Mouse (Mus musculus): ENCODE measurements around the gene Cux2. TPM values are rescaled to one million over a fixed set of nuclear protein-coding genes. Genes with fewer than 3 reads are reported as not detected.

Gene Cux2
- total RNA-seq, 2 experiments from 2014 or later = 24.8 to 27.0 TPM

DNA sequence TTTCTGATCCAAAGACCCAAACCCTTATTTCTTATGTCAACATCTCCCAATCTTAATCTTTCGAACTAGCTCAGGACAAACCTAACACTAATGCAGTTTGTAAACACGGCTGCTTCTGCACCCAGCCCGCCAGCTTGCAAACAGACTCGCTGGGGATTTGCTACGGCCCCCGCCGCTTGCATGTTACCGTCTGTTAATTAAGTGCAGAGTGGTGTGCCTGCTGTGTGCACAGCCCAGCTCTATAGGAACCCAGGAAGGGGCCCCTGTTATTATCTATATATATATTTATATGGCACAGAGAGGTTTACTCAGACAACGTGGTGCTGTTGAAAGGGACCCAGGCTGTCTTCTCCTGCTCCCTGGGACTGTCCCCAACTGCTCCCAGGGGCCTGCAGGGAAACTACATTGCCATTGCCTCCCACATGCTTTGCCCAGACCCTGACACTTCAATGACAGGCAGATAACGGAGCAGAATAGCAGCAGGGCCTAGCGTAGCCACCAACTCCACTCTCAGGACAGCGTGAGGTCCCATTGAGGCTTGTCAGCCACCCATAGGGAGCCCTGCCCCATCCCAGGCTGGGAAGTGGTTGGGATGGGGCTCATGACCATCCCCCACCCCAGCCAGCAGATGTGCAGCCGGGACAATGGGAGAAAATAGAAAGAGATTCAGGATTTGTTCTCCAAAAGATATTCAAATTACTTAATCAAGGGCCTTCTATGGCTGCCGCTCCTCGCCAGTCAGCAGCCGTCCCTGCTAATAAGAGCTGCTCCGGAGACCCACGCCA, 111.6 kb downstream of the Cux2 start:
- DNase-seq = no peak
- intact Hi-C loops (cut with DNase I) = no loop called here

DNA sequence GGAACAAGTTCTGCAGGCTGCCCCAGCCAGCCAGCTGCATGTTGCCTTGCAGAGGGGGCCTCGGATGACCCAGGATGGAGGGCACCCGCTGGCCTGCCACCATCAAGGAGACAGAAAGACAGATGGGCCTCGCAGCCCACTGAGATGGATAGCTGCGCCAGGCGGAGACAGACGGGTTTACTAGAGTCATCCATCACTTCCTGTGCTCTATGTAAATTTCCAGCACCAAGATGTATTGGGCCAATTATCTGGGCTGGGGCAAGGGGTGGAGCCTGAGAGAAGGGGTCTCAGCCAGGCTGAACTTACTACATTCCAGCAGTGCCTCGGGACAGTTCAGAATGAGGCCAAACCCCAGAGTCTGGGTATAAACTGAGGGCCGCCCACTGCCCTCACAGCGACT, 119.6 kb downstream of the Cux2 start:
- no peak for DNase-seq
- intact Hi-C loops (cut with DNase I) = no loop called here

DNA sequence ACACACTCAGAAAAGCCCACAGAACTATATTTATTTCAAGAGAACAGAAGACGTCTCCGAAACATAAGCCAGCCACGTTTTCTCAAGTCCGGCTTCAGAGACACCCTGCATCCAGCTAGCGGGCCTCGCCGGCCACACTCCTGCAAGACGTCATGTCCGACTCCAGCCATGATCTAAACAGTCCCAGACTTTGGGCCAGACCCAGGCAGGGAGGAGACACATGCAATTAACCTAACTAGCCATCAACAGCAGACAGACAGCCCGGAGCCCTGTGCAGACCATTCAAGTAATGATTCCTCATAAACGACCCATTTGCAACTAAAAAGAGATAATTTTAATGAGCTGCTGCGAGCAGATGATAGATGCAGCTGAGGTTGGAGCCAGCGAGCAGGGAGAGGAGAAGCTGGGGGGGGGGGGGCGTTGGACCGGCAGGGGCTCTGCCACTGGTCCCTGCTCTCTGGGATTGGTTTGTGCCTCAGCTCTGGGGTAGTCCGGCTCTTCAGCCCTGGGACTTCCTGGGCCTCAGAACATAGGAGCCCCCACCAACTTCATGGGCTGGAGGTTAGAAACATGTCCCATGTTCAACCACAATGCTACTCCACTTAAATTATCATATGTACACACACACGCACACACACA, 121.4 kb downstream of the Cux2 start:
- intact Hi-C loops (cut with DNase I) = no loop called here
- DNase-seq = no peak

DNA sequence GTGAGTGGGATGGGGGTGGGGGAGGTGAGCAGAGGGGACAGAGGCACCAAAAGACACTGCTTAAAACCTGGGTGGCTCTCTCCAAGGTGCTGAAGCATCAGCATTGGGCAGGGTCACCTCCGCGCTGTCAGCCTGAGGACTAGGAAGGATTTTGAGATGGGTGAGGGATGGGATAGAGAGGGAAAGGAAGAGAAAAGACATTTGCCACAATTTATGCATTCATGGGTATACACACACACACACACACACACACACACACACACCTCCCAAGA, 123.4 kb downstream of the Cux2 start:
- peak in 1 of 2 experiments; percentile 25 for DNase-seq
- intact Hi-C loops (cut with DNase I) = no loop called here

DNA sequence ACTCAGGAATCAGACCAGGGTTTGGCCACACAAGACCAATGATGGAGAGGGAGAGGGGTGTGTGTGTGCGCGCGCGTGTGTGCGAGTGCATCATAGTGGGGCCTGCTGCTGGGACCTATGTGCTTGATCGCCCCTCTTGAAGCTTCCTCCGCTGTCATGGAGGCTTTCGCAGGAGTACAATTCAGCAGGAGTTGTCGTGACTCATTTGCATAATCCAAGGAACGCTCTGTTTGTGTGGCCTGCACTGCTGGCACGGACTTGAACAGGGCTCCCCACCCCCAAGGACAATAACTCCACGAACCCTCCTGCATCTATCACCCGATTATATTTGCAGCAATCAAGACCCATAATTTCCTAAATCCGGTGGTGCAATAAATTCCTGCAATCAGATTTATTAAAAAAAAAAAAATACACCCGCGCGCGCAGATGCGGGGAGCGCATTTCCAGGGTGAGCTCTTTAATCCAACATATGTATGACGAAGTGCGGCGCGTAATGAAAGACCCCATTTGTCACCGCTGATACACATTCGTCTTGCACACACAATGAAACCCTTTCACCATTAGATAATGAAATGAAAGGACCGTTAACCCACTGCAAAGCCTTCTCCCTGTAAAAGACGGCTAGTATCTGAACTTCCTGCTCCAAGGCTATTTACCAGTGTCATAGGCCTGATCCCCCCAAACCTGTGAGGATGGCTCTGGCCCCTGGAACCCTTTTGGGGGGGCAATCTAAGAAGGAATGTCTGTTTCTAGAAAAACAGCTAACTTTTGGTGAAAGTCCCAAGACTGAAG, 124.0 kb downstream of the Cux2 start:
- intact Hi-C loops (cut with DNase I) = no loop called here
- DNase-seq = no peak

DNA sequence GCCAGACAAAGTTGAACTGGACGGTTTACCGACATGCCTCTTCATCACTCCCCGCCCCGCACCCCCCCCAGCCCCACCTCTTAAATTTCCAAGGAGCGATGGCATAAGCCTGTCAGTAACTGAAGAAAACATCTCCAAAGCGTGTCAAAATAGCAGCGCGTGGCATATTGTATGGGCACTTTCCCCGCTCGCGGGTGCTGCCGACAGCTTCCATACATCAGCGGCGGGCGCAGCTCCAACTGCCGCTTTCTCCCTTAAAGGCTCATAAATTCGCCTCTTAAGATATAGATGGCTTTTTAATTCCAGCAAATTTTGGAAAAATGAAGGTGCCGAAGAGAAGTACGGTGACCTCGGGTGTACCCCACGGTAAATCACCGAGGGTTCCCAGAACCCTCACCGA, 124.6 kb downstream of the Cux2 start:
- DNase-seq = no peak
- intact Hi-C loops (cut with DNase I) = no loop called here

DNA sequence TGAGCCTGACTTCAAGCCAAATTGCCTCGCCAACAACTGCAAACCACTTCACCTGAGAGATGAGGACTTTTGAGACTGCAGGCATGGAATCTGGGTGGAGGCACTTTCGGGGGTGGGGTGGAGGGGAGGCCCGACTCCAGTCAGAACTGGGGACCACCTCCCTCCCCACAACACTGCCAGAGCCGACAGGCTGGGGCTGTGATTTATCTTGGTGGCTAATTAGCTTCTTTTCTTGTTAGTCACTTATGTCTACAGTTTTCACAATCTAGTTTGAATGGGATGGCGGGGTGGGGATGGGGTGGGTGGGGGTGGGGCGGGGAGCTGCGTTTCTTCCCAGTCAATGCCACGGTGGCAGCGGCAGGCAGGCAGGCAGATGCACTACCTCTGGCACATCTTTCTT, 125.5 kb downstream of the Cux2 start:
- intact Hi-C loops (cut with DNase I) = no loop called here
- no peak for DNase-seq

DNA sequence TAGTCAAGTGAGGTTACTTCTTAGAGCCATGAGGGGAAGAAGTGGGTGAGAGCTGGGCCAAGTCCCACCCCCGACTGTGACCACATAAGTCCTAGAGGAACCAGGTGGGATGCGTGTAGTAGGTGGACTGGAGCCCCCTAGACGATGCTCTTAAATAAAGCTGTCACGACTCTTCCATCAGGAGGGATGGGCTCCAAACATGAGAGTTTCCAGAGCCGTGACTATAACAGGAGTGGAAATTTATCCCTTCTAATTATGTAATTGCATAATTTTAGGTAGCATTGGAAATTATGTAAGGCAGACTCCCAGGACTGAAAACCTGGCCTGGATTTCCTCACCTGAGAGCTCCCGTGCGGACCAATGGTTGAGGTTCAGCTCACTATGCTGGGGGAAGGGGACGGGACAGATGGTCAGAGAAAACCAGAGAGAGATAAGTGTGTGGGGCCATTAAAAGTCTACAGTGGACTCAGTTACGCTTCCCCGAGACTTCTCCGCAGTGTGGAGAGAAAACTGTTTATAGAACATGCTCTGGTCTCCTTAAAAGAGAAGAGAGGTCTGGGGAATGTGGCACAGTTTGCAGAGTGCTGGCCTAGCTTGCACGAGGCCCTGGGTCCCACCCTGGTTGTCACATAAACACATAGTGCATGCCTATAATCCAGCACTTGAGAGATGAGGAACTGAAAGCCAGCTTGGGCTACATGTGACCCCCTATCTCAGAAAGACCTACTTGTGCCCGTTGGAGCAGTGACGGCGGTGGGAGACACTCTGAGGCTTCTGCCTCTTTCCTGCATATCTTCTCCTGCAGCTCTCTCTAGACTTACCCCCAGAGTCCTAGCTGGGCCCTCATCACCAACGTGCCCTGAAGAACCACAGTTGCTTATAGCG, 126.7 kb downstream of the Cux2 start:
- intact Hi-C loops (cut with DNase I) = no loop called here

DNA sequence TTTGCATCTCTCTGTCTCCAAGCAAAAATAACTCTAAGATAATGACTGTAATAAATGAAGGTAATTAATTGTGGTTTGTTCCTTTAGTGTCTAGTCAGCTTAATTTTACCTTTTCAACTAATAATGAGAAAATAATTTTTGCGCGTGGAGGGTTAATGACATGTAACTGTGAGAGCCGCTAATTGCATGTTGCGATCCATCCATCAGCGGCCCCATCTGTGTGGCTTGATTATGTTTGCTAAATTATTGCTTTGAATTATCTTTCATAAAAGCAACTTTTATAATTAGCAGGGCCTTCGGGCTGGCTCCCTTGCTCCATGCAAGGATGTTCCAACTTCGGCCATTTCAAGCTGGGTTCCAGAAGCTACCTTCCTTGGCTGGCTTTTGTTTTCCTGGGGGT, 130.7 kb downstream of the Cux2 start:
- intact Hi-C loops (cut with DNase I) = no loop called here
- no peak for DNase-seq

More for the DNA sequence above, 126.7 kb downstream of the Cux2 start:
- no peak for DNase-seq

DNA sequence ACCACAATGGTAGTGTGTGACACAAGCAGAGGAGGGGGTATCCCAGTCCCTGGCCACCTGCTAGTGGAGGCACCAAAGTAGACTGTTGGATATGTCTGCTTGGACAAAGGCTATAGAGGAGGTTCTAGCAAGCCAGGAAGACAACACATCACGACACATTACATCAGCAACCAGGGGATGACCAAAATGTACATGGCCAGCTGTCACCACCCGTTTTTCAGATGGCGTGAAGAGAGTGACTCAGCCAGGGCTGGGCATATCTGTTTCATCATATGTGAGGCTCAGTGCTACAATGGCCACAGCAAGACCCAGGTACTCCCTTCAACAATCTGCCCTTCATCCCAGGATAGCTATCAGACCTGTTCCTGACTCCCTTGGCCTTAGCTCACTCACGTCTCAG, 133.1 kb downstream of the Cux2 start:
- no peak for DNase-seq
- intact Hi-C loops (cut with DNase I) = no loop called here

DNA sequence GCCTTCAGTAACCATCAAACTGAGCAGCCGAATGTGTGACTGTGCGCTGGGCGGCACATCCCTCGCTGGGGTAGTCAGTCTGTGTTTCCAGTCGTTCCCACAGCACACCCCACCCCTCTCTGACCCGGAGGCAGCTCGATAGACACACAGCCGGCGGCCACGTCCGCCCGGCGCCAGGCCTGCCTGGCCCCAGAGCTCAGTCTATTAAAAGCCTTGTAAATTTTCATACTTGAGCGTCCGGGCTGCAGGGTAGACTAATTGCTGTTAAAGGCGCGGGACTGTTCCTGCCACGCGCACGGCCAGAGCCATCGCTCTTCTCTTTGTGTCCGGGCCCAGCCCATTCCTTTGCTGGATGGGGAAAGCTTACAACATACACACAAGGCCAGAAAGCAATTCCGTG, 135.9 kb downstream of the Cux2 start:
- intact Hi-C loops (cut with DNase I) = no loop called here
- no peak for DNase-seq

DNA sequence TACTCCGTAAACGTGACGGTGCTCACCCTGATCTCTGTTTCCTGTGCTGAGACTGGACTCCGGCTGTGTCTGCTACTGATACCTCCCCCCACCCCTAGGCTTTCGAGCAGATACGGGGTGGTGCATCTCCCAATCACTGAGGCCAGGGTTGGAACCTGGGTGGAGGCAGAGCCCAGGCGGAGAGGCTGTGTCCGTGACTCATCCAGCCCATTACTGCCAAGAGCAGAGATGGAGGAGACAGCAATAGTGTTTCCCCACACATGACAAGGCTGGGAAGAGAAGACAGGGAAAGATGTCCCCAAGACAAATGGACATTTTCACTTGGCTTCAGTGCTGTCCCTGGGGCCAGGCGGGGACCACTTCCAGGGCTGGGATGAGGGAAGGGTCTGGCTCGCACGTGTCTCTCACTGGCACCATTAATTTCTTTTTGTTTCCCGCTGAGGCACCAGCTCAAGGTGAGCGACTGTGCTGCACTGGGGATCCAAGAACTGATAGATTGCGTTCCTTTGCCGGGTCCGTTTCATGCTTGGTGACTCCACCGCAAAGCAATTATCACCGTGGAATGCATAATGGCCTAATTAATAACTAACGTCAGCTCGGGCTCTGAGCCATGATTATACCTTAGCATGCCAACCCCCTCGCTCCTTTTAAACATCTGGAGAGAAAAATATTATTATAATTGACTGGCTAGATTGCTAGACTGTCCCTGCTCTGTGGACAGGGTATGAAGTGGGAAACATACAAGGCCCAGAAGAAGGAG, 140.5 kb downstream of the Cux2 start:
- DNase-seq = no peak
- intact Hi-C loops (cut with DNase I) = no loop called here

DNA sequence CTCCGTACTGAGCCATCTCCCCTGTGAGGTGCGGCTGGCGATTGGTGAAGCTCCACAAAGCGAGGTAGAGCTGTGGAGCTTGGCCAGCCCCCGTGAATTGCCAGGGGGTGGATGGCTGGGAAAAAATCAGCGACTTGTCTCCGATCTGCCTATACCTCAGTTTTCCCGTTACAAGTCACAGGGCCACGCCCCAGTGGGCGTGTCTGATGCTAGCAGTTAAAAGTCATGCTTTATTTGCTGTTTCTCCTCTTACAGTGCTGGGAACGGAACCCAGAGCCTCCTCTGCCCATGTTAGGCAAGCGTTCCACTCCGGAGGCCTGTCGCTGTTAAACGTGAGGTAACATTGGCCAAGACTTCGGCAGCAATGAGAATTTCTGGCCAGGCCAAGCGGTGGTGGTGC, 144.2 kb downstream of the Cux2 start:
- DNase-seq = no peak
- intact Hi-C loops (cut with DNase I) = no loop called here

DNA sequence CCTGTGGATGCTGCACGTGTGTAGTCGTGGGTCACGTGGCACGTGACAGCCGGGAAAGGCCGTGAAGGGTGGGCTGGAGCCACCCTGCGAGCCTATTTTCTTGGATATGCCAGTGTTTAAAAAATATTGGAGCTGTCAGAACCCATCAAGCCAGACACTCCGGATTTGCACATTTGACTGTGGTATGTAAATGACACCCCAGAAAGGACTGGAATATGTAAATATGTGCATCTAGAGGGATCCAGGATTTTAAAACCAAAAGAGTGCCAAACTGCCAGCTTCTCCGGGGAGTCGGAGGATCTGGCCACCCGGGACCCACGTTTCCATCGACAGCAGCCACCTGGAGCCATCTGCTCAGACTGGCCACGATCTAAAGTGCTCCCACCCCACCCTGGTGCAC, 145.1 kb downstream of the Cux2 start:
- DNase-seq = no peak
- intact Hi-C loops (cut with DNase I) = no loop called here

DNA sequence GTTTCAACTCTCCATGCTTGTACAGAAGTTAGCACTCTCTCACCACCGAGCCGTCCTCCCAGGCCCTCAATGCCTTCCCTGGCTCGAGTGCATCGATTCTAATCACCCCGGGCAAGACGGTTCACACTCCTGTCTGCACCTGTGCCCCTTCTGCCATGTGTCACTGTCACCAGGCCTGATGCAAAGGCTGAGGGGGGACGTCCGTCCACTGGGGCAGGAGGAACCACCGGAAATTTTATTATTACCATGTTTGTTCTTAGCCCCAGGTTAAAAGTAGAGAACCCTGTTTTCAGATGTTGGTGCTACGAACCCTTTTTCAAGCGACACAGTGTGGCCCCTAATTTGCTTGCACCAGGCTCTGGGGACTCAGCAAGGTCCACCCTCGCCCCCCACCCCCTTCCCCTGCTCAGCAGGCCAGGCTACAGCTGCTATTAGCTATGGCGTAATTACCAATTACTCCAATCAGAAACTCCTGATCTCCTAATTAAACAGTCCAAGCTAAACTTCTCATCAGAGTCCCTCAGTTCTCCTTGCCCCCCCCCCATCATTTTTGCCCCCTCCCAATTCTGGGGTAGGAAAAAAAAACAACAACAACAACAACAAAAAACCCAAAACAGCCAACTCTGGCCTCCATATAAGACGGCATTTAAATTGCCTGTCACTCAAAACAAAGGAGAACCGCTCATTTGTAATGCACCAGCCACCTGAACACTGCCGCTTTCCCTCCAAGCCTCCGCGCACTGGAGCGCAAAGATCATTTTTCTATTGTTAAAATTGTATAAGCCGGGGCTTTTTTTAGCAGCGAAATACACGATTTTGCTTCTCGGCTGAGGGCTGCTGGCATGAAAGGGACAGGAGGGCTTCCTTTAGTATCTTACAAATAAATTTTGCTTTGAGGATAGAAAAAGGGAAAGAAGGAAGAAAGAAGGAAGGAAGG, 146.8 kb downstream of the Cux2 start:
- intact Hi-C loops (cut with DNase I) = no loop called here

DNA sequence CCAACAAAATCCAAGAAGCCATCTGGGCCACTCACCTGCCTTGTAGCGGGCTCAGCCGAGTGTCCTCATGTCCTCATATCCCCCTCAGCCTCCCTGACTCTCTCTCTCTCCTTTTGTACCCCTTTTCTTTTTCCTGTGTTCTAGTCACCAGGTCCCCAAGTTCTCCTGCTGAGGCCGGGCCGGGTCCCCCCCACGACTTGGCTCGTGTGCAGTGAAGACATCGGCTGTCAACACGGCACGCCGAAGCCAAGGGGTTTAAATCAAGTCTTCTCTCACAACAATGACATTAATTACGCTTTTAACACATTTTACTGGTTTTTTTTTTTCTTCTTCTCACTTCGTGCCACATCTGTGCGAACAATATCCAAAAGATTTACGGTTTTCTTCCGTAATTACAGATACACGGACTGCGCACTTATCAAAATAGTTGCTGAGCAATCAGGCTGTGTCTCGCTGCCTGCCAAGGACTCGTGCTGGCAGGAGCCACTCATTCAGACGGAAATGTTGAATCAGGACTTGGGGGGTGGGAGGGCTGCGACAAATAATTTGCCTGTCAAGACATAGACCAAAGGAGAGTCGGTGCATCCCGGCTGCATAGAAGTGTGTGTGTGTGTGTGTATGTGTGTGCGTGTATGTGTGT, 154.7 kb downstream of the Cux2 start:
- intact Hi-C loops (cut with DNase I) = no loop called here
- no peak for DNase-seq

More for the DNA sequence above, 146.8 kb downstream of the Cux2 start:
- DNase-seq = no peak

DNA sequence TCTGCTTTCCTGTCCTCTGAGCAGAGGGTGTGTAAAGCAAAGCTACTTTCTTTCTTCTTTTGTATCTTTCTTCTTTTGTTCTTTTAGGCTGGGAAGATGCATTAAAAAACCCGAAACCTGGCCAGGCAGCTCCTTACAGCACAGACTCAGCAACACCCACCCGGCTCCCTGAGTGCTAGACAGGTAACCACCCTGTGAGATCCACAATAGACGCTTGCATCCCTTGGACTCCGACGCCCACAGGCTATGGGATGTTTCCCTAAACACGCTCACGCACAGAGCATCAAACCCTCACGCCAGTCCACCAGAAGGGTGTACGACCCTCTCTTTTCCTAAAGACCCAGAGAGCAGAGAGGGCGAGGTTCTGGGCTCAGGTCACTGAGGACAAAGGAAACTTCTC, 155.3 kb downstream of the Cux2 start:
- intact Hi-C loops (cut with DNase I) = loop anchor here (5.0 kb wide), 1 partner anchor 193 kb away; no protein-coding TSS in a partner anchor
- no peak for DNase-seq

DNA sequence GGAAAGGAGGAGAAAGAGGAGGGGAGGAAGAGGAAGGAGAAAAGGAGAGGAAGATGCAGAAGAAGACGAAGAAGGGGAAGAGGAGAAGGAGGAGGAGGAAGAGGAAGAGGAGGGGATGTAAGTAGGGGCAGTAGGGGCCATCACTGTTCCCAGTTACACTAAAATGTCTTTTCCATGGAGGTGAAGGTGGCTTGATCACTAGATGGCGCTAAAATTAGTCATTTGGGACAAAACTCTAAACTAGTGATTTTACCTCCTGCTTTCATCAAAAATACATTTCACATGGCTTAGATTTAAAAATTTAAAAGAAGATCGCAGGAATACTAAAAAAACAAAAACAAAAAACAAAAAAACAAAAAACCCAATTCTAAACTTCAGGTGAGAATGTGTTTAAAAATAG, 156.3 kb downstream of the Cux2 start:
- intact Hi-C loops (cut with DNase I) = loop anchor here (5.0 kb wide), 1 partner anchor 194 kb away; no protein-coding TSS in a partner anchor

More for the DNA sequence above, 156.3 kb downstream of the Cux2 start:
- no peak for DNase-seq

Measured in heart, postnatal 14 days (tissue).